Mouse (Mus musculus): ENCODE results near the gene A730015C16Rik. TPM values are rescaled to one million over a fixed set of nuclear protein-coding genes. Genes with fewer than 3 reads are reported as not detected.

Gene A730015C16Rik
- polyA plus RNA-seq, 1 experiment from 2014 or later = 1.3 TPM

DNA sequence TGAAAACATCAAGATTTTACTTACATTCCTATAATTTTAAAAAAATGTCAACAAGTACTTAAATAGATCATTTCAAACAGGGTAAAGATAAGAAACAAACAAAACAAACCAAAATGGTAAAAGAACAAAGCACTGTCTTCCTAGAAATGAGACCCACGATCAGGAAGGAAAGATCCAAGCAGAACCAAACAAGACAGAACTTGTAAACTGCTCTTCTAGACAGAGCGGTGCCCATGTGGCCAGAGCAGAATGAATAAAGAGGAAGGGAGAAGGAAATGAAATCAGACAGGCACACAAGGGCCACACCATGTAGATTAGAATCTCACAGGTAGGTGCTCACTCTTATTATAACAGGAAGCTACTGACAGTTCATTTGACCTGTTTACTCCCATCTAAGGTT is 21.8 kb downstream of the A730015C16Rik start:
- no peaks in the 10 kb centered on the region for H3K9me3 ChIP-seq (replicated peaks)
- ATAC-seq (replicated peaks; ENCODE audit: insufficient number of reproducible peaks, insufficient read depth, low FRiP score, low read depth) = no peak
- H3K36me3 ChIP-seq = peaks cover 56% of the 10 kb centered on the region
- no peak overlapping the region for H3K9ac ChIP-seq
- no peak overlapping the region for H3K27ac ChIP-seq
- H3K4me2 ChIP-seq = no peak overlapping the region
- H3K4me3 ChIP-seq = no peak overlapping the region
- 71% methylated on average over 2 of the region's 2 CpGs for WGBS
- no peaks in the 10 kb centered on the region for H3K27me3 ChIP-seq
- H3K4me1 ChIP-seq (replicated peaks) = 0 out of 2 replicates have a peak, but pooled peaks cover 2% of the 10 kb centered on the region

DNA sequence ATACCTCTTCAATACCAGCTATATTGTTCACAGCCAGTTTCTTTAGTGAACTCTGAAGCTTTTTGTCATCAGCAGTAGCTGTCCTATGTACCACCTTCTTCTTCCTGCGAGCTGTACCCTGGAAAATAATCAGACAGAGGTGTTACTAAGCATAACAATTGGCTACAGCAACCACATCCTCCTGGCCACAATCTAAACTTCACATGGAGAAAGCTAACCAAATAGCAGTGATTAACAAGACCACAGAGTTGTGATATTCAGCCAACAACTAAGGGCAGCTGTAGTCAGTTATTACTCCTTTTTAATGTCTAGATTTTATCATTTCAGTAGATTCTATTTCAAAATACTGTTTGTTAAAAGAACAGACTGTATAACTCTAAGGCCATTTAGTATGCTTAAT is 22.3 kb downstream of the A730015C16Rik start:
- Histone ChIP-seq H3K9ac (no peak overlapping the region), H3K4me1 (replicated peaks) (no peaks in the 10 kb centered on the region), H3K4me2 (no peak overlapping the region), H3K9me3 (replicated peaks) (no peaks in the 10 kb centered on the region), H3K36me3 (peaks cover 58% of the 10 kb centered on the region), H3K27me3 (no peaks in the 10 kb centered on the region), H3K27ac (no peak overlapping the region), H3K4me3 (no peak overlapping the region)
- WGBS = 80% methylated on average over 1 of the region's 1 CpGs
- no peak for ATAC-seq (replicated peaks; ENCODE audit: insufficient number of reproducible peaks, insufficient read depth, low FRiP score, low read depth)

DNA sequence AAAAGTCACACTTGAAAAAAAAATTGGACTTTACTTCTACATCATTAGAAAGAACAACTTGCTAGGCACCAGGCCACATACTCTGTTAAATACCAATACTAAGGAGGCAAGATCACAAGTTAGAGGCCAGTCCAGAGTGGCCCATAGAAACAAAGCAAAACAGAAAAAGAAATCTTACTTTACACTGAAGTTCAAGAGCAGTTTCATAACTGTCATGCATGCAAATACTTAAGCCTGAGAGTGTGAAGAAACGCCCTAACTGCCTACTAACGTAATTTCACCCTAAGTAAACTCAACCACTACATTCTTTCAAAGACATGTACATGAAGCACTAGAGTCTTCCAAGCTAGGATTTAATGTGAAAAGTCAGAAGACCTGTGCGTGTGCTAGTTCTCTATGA is 22.7 kb downstream of the A730015C16Rik start:
- no peak for ATAC-seq (replicated peaks; ENCODE audit: insufficient number of reproducible peaks, insufficient read depth, low FRiP score, low read depth)
- H3K4me1 ChIP-seq (replicated peaks) = no peaks in the 10 kb centered on the region
- 90% methylated on average over 3 of the region's 3 CpGs for WGBS

DNA sequence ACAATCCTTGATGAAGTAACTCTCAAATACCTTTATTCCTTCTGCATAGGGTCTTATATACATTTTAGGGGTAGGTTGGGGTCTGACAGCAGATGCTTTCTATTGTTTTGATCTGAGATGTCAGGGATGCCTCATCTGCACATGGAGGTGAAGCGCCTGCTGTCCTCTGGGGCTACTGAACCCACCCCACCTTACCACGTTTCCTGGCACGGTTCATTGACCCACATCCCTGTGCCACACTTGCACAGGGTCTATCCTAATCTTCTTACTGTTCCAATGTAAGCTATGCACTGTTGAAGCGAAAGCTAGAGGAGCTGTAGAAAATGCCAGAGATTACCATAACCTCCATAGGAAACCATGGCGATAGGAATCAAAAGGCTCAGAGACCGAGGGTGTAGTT is 36.9 kb downstream of the A730015C16Rik start:
- H3K4me1 ChIP-seq (replicated peaks) = no peaks in the 10 kb centered on the region
- WGBS = 76% methylated on average over 6 of the region's 6 CpGs

More for the DNA sequence above, 22.7 kb downstream of the A730015C16Rik start:
- Histone ChIP-seq H3K27me3 (no peaks in the 10 kb centered on the region), H3K27ac (no peak overlapping the region), H3K9me3 (replicated peaks) (no peaks in the 10 kb centered on the region), H3K9ac (no peak overlapping the region), H3K4me2 (no peak overlapping the region), H3K36me3 (peaks cover 59% of the 10 kb centered on the region), H3K4me3 (no peak overlapping the region)

DNA sequence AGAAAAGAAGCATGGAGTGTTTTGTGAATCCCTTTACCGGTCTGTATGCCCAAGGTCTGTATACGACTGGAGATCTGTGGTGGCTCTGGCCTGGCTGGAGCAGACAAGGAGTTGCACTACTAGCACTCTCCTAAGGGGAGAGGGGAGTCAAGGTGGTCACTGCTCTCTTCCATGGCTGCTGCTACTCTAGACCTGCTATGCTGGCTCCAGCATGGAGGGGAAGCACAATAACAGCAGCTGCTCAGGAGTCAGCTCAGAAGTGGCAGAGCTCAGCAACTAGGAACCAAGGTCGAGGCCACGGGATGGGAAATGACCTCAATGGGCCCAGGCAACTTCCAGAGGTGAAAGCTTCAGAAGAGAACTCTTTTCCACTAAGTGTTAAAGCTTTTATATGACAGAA is 37.3 kb downstream of the A730015C16Rik start:
- Histone ChIP-seq H3K9ac (no peak overlapping the region), H3K36me3 (peaks cover 9% of the 10 kb centered on the region; the same call in 1 of the 2 replicates), H3K27me3 (no peaks in the 10 kb centered on the region), H3K9me3 (replicated peaks) (no peaks in the 10 kb centered on the region), H3K4me3 (no peak overlapping the region), H3K4me2 (no peak overlapping the region), H3K27ac (no peak overlapping the region), H3K4me1 (replicated peaks) (no peaks in the 10 kb centered on the region)
- WGBS = 62% methylated on average over 4 of the region's 4 CpGs
- no peak for ATAC-seq (replicated peaks; ENCODE audit: insufficient number of reproducible peaks, insufficient read depth, low FRiP score, low read depth)

More for the DNA sequence above, 36.9 kb downstream of the A730015C16Rik start:
- no peak overlapping the region for H3K9ac ChIP-seq
- no peak overlapping the region for H3K27ac ChIP-seq
- no peak overlapping the region for H3K4me2 ChIP-seq
- H3K27me3 ChIP-seq = no peaks in the 10 kb centered on the region
- H3K36me3 ChIP-seq = peaks cover 9% of the 10 kb centered on the region; the same call in 1 of the 2 replicates
- no peak overlapping the region for H3K4me3 ChIP-seq
- no peaks in the 10 kb centered on the region for H3K9me3 ChIP-seq (replicated peaks)
- ATAC-seq (replicated peaks; ENCODE audit: insufficient number of reproducible peaks, insufficient read depth, low FRiP score, low read depth) = no peak

DNA sequence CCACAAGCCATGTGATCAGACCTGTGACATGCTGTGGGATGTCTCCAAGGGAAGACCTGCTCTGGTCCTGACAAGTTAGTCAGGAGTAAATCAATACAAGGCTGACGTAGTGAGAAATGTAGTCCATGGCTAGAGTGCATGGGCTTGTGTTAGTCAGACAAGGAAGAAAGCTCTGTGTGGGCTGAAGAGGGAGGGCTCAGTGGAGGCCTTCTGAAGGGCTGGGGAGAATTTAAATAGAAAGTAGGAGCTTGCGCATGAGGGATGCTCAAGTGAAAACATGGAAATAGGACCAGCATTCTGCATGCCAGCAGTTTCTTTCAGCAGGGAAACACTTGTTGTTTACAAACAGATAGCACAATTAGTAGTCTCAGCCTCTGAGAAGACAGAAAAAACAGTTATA is 44.9 kb downstream of the A730015C16Rik start:
- Histone ChIP-seq H3K27me3 (no peaks in the 10 kb centered on the region), H3K36me3 (no peaks in the 10 kb centered on the region), H3K4me2 (no peak overlapping the region), H3K9me3 (replicated peaks) (no peaks in the 10 kb centered on the region), H3K4me1 (replicated peaks) (0 out of 2 replicates have a peak, but pooled peaks cover 2% of the 10 kb centered on the region), H3K4me3 (no peak overlapping the region), H3K27ac (no peak overlapping the region), H3K9ac (no peak overlapping the region)
- WGBS = 85% methylated on average over 2 of the region's 2 CpGs
- no peak for ATAC-seq (replicated peaks; ENCODE audit: insufficient number of reproducible peaks, insufficient read depth, low FRiP score, low read depth)

DNA sequence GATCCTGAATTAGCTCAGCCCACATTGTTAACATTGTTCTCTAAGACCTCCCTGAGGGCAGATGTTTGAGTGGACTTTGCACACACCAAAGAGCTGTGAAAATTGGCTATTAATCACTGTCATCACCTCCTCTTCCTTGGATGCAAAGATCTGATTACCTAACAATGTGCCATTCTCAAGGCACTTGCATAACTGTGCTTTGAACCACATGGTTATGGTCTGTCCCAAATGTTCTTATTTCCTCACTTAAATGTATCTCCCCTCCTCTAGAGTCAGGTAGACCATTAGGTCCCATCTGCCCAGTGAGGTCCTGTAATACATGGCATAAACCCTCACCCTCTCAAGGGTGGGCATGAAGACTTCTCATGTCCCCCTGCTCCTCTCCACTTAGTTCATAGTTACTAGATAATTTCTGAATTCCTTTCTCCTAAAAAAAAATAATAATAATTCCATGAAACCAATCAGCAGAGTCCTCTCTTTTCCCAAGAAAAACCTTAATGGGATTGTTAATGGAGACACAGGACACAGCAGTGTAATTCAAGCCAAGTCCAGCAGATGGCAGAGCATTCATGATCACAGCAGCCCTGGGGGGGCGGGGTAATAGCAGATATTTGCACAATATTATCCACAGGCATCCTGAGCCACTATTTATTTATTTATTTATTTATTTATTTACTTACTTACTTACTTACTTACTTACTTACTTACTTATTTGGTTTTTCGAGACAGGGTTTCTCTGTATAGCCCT is 50.2 kb downstream of the A730015C16Rik start:
- WGBS = 50% methylated on average over 2 of the region's 2 CpGs
- no peak overlapping the region for H3K9ac ChIP-seq
- H3K27ac ChIP-seq = no peak overlapping the region
- H3K4me3 ChIP-seq = no peak overlapping the region
- H3K27me3 ChIP-seq = no peaks in the 10 kb centered on the region
- H3K36me3 ChIP-seq = no peaks in the 10 kb centered on the region
- no peak overlapping the region for H3K4me2 ChIP-seq
- no peaks in the 10 kb centered on the region for H3K9me3 ChIP-seq (replicated peaks)
- no peak for ATAC-seq (replicated peaks; ENCODE audit: insufficient number of reproducible peaks, insufficient read depth, low FRiP score, low read depth)
- H3K4me1 ChIP-seq (replicated peaks) = peaks cover 11% of the 10 kb centered on the region

Other genes with a start within 250 kb of the A730015C16Rik start
- gene Cc2d1b, start 228.7 kb downstream of the A730015C16Rik start, polyA plus RNA-seq (2015; fragmentation: Nextera tagmentation; extraction: Ambion mirVana) = 15.9 and 18.9 TPM in 2 replicates
- gene 3110021N24Rik, start 129.0 kb downstream of the A730015C16Rik start, polyA plus RNA-seq (2015; fragmentation: Nextera tagmentation; extraction: Ambion mirVana) = 1.0 and 1.8 TPM in 2 replicates
- 2.8 and 3.0 TPM in 2 replicates for gene Zfyve9, start 67.8 kb downstream of the A730015C16Rik start, polyA plus RNA-seq (2015; fragmentation: Nextera tagmentation; extraction: Ambion mirVana)
- 135 and 166 TPM in 2 replicates for gene Btf3l4, start 15.0 kb downstream of the A730015C16Rik start, polyA plus RNA-seq (2015; fragmentation: Nextera tagmentation; extraction: Ambion mirVana)
- 107 and 122 TPM in 2 replicates for gene Txndc12, start 14.0 kb downstream of the A730015C16Rik start, polyA plus RNA-seq (2015; fragmentation: Nextera tagmentation; extraction: Ambion mirVana)
- 21.3 and 28.2 TPM in 2 replicates for gene Kti12, start 834 bp downstream of the A730015C16Rik start, polyA plus RNA-seq (2015; fragmentation: Nextera tagmentation; extraction: Ambion mirVana)
- 4.5 and 11.2 TPM in 2 replicates for gene Rab3b, start 30.4 kb upstream of the A730015C16Rik start, polyA plus RNA-seq (2015; fragmentation: Nextera tagmentation; extraction: Ambion mirVana)
- gene Nrd1, start 152.0 kb upstream of the A730015C16Rik start, polyA plus RNA-seq (2015; fragmentation: Nextera tagmentation; extraction: Ambion mirVana) = 44.6 and 51.8 TPM in 2 replicates